Mouse (Mus musculus) brown adipose tissue, adult 24 weeks (tissue): ENCODE measurements around the gene Fam71b. TPM values are rescaled to one million over a fixed set of nuclear protein-coding genes. Genes with fewer than 3 reads are reported as not detected.

Experiments used
- H3K27ac ChIP-seq: fragments of 200-500 bp; replicated peaks from 2 replicates; pipeline ENCODE4 v1.5.1; 2012; ENCODE audit warnings: low read depth, mild to moderate bottlenecking, low read length
- H3K4me1 ChIP-seq: fragments of 200-500 bp; 2 replicates; pipeline ENCODE4 v1.6.1; 2012; ENCODE audit warnings: low read length, mixed read lengths; ENCODE audit not compliant: control insufficient read depth, insufficient read depth, insufficient read length
- H3K4me3 ChIP-seq: fragments of 200-500 bp; 2 replicates; pipeline ENCODE4 v1.5.1; 2012; ENCODE audit warnings: low read depth, mild to moderate bottlenecking, low read length, moderate library complexity; ENCODE audit not compliant: insufficient read depth
- polyA plus RNA-seq: library from polyadenylated mRNA; stranded (reverse); fragments of >200 nt; gene quantifications from 2 replicates; pipeline ENCODE4 v1.2.4, GENCODE M21; 2012; ENCODE audit not compliant: missing spikeins, insufficient read depth, insufficient read length

Gene Fam71b
- polyA plus RNA-seq, 1 experiment = not detected

DNA sequence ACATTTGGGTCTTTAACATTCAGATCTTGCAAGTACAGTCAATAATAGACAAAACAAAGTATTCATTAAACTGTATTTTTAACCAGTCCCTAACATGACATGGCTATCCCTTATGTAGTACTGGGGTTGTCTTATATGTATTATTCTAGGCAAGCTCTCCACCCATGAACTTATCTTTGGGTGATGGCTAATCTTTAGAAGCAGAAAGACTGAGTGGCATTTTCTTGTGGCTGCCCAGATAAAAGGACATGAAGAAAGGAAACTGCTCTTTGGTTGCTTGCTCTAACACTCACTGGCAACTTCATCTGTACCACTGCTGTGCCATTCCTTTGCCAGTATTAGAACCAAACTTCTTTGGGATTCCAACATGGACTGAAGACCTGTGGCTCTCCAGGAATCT lies 39.0 kb downstream of the Fam71b start:
- no peaks in the 10 kb centered on the region; the same call in 1 of the 2 replicates for H3K4me1 ChIP-seq
- H3K27ac ChIP-seq = no peak overlapping the region
- H3K4me3 ChIP-seq = no peak overlapping the region

DNA sequence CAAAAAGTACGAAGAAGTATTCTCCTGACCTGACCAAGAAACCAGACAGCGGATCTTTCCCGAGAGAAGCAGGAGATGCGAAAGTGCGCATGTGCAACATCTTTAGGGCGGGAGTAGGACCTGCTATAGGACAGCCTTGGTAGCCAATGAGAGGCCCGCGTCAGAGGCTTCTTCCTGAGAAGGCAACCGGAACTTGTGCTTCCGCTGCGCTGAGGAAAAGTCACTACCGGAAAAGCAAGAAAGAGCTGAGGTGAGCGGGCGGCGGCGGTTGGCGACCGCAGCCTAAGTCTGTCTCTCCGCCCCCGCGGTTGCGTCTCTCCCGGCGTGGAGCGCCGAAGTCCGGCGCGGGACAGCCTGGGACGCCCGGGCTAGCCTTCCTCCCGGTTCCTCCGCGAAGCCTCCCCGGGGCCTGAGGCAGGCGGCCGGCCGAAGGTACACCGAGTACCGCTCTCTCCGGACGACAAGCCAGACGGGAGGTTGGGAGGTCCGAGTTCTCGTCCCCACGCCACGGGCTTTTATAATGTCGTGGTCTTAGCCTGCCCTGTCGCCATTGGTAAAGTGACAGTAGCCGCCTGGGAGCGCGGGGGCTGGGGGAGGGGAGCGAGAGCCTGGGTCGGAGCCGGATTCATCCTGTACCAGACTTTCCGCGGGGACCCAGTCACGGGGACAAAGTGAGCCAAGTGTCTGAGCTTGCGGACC lies 40.5 kb downstream of the Fam71b start, which contains the start of gene Med7:
Med7 (plus strand) TSS at position 166 of the 699 bp plus-strand sequence.
- no peaks in the 10 kb centered on the region; the same call in 1 of the 2 replicates for H3K4me1 ChIP-seq
- H3K4me3 ChIP-seq = peak within 1 kb of the TSS; percentile 98
- H3K27ac ChIP-seq = peak within 1 kb of the TSS; percentile 92

DNA sequence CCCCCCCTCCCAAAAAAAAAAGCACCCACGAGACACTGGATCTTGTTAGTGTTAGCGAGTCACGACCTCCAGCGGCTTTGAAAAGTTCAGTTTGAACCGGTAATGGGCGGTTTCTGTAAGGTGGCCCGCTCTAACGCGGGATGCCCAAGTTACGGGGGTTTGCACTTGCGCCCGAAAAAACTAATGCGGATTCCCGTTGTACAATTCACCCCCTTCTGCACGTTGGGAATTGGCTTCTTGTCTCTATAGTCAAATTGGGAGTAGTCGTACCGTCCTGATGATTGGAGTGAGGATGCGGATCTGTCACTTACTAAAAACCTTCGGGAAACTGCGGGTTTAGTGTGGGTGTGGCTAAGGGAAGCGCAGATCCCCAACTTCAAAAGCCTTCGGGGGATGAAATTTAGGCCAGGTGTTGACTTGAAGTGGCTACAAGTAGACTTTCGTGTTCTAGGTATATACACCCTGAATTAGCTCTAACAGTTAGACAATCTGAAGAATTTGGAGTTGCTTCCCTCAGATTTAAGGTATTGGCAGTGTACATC lies 41.2 kb downstream of the Fam71b start:
- no peaks in the 10 kb centered on the region; the same call in 1 of the 2 replicates for H3K4me1 ChIP-seq
- peak overlapping the region; percentile 92 for H3K27ac ChIP-seq

DNA sequence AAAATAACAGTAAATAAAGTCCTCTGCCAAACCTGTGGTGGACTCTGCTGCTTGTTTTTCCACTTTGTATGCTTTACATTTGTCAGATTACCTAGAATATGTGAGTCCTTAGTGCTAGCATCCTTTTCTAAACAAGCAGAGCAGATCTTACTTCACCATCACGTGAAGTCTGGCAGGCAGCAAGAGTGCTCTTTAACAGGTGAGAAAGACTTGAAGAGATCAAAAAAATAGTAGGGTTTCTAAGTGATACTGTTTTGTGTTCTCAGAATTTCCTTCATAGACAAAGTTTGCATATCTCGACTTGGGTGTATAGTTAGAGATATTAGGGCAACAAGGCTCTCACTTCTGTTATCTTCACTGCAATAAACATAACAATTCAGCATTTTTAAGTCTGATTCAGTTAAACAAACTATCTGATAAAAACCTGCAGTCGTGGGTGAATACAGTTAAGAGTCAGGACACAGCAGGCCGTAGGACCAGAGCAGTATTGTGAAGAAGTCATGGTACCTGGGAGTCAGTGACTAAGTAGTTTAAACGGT lies 42.7 kb downstream of the Fam71b start:
- Histone ChIP-seq H3K4me1 (no peaks in the 10 kb centered on the region; the same call in 1 of the 2 replicates), H3K4me3 (no peak overlapping the region), H3K27ac (no peak overlapping the region)

More for the DNA sequence above, 41.2 kb downstream of the Fam71b start:
- H3K4me3 ChIP-seq = peak overlapping the region; percentile 98

DNA sequence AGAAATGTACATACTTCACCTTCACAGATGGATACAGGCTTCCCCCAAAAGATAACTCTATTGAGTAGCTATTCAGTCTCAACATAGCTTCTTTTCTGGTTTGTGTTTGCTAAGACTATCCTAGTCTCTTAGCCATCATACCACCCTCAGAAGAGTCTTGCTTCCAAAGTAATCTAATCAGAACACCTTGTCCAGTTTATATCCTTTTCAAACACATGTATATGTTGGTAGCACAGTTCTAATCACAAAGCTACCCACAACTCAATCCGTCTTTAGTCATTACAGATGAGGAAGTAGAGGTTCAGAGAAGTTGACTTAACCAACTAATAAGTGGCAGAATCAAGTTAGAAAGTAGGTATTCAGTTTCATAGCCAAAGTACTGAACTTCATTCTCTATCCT lies 45.4 kb downstream of the Fam71b start:
- H3K4me1 ChIP-seq = no peaks in the 10 kb centered on the region; the same call in 1 of the 2 replicates
- H3K27ac ChIP-seq = no peak overlapping the region
- no peak overlapping the region for H3K4me3 ChIP-seq

- Histone ChIP-seq H3K4me3 (no peak overlapping the region), H3K4me1 (no peaks in the 10 kb centered on the region; the same call in 1 of the 2 replicates), H3K27ac (no peak overlapping the region)
Observed at GRCm38 (mm10) chr11:46443152-46443551, 46.8 kb downstream of the Fam71b start.

DNA sequence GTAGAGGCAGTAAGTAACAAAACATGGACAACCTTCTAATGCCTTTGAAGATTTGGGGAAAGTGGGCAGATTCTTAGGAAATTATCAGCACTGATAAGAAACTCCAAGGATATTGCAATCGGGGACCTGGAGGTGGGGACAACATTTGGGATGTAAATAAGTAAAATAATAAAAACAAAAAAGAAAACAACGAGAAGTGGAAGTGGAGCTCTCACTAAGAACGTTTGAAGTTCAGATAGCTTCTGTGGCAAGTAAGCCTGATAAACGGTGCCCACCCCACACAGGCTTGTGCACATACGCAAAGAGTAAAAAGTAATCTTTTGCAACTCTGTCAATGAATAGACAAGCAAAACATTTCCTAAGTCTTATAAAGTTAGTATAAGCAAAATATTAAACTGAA lies 47.6 kb downstream of the Fam71b start:
- H3K4me3 ChIP-seq = no peak overlapping the region
- no peak overlapping the region for H3K27ac ChIP-seq
- H3K4me1 ChIP-seq = no peaks in the 10 kb centered on the region

GRCm38 (mm10) chr11:46446150-46446549 lies 49.8 kb downstream of the Fam71b start:
- no peak overlapping the region for H3K4me3 ChIP-seq
- H3K4me1 ChIP-seq = no peaks in the 10 kb centered on the region

GRCm38 (mm10) chr11:46447644-46448484 lies 51.5 kb downstream of the Fam71b start:
- H3K27ac ChIP-seq = no peak overlapping the region
- H3K4me1 ChIP-seq = no peaks in the 10 kb centered on the region
- no peak overlapping the region for H3K4me3 ChIP-seq

More at GRCm38 (mm10) chr11:46446150-46446549, 49.8 kb downstream of the Fam71b start:
- no peak overlapping the region for H3K27ac ChIP-seq

DNA sequence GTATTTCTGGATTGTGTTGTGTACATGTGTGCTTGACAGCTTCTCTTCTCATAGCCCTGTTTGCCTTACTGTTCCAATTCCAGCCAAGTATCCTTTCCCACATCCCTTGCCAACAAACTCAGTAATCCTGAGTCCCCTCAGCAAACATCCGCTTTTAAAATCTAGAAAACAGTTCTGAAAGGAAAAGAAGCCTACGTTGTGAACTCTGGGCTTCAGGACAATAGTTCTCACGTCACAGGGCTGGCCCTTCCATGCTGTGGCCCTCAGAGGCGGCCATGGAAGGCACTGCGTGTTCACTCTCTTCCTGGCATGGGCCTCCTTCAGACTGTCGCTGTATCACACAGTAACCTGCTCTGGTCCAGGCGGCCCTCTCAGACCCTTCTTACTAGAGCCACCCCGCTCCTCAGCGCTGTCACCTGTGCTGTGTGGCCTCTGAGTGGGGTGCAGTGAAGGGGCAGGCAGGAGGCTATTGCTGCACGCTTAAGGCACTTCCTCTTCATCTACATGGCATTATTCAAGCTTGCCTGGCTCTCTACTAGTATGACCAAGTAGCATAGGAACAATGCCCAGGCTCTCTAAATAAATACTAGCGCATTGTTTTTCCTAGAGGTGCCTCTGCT lies 53.2 kb downstream of the Fam71b start:
- no peak overlapping the region; the same call in 1 of the 2 replicates for H3K27ac ChIP-seq
- no peak overlapping the region for H3K4me3 ChIP-seq
- no peaks in the 10 kb centered on the region for H3K4me1 ChIP-seq

GRCm38 (mm10) chr11:46454453-46455045 lies 58.2 kb downstream of the Fam71b start, which contains the start of gene Havcr2:
Gene Havcr2, plus strand, starts transcription at chr11:46454935.
- H3K4me1 ChIP-seq = no peaks in the 10 kb centered on the region
- H3K4me3 ChIP-seq = no peak within 1 kb of the TSS
- no peak within 1 kb of the TSS for H3K27ac ChIP-seq
